Mouse (Mus musculus) adrenal gland, adult 18-20 months (tissue): ENCODE results near the gene Slc22a23. TPM values are rescaled to one million over a fixed set of nuclear protein-coding genes. Genes with fewer than 3 reads are reported as not detected.

Source experiments
- DNase-seq, 2 experiments: peaks; one replicate each; pipeline ENCODE4 v3.0.0; 2021 to 2022; ENCODE audit warnings: low spot score in 2 of 2
- total RNA-seq, 2 experiments: library from RNA; stranded (reverse); gene quantifications; 1 replicate in 1 of 2; 2 replicates in 1 of 2; pipeline ENCODE4 v1.2.3; 2021

Gene Slc22a23
- total RNA-seq, 2 experiments from 2014 or later, result 7.1 to 10.3 TPM

DNA sequence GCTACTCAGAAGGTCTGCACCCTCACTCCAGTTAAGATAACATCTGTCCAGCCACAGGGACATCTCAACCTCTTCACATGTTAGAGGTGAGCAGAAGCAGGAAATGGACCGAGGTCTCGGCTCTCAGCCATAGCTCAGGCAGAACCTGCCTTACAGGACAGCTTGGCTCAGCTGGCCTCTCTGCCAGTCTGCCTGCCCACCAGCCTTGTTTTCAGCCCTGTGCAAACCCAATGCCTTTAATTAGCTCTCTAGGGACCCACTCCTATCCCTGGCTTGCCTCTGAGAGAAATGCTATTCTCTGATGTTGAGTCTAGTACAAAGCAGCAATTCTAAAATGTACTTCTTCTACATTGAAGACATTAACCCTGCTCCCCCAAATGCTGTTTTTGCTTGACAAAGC lies 73.3 kb downstream of the Slc22a23 start:
- no peak for DNase-seq

DNA sequence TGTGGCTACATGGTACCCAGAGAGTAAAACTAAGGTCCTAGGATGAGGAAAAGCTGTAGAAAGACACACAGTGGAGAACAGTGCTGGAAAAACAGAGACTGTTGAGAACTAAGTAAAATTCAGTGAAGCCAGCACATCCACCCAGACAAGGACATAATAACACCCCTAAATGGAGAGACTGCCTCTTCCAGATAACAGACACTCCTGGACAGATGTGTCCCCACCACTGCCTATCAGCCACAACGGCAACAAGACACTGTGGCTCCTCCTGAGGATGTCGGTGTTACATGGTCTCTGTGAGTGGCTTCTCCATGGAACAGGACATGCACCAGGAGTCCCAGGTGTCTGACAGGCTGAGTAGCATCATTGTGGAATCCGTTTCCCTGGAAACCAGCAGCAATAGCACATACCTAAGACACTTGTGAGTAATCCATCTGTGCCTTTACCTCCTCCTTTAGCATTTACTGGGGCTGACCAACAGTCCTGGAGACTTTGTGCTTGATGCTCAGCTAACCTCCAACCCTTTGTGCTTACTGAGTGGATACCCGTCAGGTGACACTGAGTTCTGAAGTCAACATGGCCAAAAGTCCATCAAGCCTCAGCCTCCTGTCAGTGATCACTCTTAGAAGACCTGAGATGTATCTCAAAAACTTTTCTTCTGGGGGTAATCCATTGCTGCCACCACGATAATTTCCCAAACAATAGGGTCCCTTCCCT lies 73.9 kb downstream of the Slc22a23 start:
- DNase-seq, result no peak

DNA sequence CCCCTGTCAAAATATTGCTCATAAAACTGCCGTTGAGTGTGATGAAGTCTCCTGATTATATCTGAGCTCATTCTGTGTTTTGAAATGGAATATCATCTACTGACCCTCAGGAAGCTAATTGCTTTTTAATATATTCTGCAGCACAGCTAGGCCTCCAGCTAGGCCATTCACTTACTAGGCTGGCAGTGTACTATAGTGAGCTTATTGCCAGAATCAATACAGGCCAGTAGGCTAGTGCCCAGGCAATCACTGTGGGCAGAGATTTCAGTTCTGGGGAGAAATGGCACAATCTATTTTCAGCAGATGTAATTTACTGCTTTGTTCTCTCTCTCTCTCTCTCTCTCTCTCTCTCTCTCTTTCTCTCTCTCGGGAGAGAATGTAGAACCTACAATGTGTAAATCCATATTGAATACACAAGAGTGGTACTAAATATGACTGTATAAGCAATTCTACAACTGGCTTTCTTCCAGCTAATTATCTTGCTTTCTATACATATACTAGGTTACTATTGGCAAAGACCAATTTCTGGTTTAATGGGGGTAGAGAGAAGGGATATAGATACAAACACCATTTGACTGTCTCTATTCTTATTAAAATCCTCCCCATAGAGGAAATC lies 75.5 kb downstream of the Slc22a23 start:
- no peak for DNase-seq

DNA sequence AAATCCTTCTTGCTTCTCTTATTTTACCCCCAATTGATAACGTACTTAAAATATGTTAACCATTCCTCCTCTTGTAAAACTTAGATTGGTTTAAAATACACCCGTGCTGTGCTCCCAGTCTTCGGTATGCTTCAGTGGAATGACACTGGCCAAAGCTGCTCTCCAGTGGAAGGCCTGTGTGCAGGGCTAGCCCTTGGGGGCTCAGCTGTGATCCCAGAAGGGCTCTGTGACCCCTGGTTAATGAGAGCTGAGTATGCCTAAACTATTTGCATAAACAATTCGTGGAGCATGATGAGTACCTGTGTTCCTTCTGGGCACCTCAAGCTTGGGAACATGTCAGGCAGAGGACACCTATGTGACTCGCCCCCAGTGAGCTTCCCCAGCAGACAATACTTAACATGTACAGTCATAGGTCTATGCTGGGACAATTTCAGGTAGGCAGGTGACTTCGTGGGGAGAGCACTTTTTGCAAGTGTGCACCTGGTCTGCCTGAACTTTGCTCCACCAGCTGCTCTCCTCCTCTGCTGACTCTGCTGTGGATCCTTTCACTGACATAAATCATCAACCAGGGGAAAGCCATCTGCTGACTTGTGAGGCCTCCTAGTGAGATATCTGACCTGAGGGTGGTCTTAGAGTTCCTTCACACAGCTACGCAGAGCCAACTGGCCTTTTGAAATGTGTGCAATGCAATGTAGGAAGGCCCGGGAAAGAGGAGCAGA lies 77.9 kb downstream of the Slc22a23 start:
- DNase-seq, result no peak

DNA sequence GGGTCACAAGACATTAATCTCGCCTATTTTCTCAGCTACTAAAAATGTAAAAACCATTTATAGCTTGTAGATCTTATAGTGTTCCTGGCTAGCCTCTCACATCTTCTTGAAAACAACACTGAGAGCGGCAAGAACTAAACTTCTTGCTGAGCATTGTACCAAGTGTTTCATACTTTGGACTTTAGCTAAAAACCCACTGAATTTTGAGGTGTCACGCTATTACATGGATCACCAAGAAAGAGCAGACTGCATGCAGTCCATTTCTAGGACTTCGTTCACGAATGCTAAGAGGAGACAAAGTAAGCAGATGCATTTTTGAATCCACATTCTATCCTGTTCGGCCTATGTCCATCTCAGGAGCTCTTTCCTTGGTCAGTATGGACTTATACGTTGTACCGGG lies 78.9 kb downstream of the Slc22a23 start:
- DNase-seq, result no peak

DNA sequence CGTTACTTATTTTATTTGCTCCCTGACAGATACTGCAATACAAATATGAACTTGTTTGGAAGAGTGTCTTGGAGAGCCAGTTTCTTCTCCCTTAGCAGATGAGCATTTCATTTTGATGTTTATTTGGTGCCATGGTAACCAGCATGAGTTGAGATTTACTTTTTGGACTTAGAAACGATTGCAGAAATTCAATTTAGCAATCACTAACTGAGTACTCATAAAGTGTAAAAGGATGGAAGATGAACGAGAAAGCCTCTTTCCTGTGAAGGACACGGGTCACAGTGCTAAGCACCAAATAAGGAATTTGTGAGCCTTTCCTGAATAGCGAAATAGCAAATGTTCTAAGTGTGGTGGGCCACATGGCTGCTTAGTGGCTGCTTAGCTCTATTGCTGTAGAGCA lies 79.4 kb downstream of the Slc22a23 start:
- no peak for DNase-seq

DNA sequence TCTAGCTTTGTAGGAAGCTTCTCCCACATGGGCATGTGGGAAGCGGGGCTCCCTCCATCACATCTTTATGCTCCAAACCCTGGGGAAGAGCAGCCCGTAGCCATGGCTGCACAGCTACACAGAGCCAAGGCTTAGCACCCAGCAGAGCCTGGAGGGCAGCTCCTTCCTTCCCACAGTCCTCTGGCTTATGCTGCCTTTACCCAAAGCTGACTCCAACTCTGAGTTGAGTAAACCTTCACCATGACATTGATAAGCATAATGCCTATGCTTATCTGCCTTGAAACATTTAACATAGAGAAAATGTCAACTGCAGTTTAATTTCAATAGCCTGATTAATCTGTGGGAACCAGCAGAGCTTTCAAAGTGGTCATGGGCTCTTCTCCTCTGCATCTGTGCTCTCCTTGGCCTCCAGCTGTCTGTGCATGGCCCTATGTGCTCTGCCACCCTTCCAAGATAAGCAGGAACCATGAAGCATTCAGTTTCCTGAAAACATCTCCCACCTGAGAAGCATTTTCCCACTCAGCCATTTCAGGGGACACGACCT lies 79.9 kb downstream of the Slc22a23 start:
- no peak for DNase-seq

DNA sequence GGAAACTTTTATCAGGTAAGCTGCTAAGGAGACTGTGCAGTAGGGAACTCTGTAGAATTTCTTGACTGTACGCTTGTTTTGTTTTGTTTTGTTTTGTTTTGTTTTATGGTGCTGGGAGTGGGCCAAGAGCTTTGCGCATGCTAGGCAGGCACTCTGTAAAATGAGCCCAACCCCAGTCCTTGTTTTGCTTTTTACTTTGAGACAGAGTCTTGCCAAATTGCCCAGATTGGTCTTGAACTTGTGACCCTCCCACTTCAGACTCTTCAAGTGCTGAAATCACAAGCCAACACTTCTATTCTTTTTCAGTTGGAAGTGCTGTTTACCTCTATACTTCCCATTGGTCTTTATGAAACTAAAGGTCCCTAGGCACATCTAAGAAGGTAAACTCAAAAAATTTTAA lies 80.5 kb downstream of the Slc22a23 start:
- no peak for DNase-seq

DNA sequence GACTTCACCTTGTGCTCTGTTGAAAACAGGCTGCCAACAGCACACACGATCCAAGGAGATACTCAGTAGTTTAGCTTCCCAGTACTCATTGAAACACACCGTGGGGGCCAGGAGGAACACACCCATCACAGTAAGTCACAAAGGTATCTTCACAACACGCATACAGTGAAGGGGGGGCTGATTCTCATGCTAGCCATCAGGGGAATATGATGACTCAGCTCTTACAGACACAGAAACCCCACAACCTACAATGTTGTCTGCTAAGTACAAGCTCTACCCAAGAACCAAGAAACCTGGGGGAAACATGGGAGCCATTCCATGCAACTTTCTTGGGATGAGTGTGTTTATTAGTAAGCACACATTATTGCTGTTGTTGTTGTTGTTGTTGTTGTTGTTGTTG lies 86.2 kb downstream of the Slc22a23 start:
- DNase-seq, result no peak

DNA sequence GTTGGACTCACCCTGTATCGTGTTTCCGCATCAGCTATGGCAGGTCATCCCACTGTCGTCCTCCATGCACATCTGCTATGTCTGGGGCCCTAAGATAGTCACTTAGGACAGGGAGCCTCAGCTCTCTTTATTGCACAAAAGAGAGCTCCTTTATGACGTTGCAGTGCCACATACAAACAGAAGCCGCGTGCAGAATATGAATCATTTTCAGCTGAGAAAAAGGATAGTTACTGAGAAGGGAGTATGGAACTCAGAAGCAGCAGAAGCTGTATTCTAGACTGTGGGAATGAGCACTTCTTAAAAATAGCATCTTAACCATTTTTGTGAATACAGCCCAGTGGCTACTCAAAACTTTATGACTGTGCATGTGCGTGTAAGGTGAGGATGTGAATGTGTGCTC lies 87.8 kb downstream of the Slc22a23 start:
- no peak for DNase-seq

DNA sequence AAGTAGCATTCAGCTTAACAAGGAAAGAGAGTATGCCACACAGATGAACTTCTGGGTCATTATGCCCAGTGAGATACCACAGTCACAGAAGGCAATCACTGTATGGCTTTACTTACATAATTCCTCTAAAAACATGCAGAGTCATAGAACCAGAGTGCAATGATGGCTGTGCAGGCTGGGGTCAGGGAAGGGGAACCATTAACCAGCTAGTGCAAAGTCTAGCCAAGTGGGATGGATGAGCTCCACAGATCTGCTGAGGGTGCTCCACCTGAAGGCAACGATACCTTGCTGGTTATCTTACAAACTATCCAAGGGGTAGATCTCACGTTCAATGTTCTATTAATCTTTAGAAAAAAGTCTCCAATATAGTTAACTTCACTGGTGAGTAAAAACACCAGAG lies 88.3 kb downstream of the Slc22a23 start:
- DNase-seq, result no peak

DNA sequence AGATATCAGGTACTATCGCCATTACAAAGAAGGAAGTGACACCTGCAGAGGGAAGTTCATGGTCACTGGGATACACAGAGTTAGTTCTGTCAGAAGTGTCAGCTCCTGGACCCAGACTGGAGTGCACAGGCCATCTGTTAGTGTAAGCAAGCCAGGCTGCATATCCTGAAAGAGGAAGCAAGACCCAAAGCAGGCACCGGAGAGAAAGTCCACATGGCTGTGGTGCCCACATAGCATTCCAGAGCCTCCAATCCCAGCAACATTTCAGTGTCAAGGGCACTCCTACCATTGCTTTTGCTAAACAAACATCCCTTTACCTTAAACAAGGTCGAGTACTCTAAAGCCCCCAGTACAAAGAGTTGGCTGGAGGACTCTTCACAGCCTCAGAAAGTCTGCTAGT lies 89.7 kb downstream of the Slc22a23 start:
- no peak for DNase-seq

DNA sequence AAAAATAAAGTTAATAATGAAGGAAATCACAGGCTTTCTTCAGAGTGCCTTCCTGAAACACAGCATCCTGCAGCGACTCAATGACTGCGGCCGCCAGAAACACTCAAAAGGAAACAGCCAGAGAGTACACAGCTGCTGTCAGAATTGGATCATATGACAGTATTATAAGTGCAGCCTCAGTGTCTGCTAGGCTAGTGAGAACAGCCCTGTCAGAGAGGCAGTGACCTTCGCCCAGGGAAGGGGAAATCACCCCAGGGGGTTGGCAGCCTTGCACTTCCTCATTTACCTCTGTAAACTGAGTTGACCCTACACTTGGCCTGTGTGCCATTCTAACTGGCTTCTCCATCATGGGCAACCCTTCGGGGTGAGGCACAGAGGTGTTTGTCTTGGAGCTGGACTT lies 90.3 kb downstream of the Slc22a23 start:
- no peak for DNase-seq

DNA sequence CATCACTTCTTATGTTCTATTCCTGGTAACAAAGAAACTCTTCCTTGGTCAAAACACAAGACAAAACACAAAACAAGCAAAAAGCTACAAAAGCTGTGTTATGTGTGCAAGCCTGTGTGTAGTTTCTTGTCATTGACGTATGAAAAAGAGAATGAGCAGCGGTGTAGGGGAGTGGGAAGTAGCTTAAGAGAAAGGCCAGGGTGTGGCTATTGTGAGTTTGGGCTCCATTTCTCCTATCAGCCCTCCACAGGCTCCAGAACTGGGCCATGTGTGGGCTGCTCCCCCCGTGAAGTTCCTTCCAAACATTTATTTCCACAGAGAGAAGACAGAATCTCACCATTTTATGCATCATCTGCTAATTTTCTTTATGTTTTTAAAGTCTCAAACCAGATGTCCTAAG lies 91.2 kb downstream of the Slc22a23 start:
- no peak for DNase-seq

DNA sequence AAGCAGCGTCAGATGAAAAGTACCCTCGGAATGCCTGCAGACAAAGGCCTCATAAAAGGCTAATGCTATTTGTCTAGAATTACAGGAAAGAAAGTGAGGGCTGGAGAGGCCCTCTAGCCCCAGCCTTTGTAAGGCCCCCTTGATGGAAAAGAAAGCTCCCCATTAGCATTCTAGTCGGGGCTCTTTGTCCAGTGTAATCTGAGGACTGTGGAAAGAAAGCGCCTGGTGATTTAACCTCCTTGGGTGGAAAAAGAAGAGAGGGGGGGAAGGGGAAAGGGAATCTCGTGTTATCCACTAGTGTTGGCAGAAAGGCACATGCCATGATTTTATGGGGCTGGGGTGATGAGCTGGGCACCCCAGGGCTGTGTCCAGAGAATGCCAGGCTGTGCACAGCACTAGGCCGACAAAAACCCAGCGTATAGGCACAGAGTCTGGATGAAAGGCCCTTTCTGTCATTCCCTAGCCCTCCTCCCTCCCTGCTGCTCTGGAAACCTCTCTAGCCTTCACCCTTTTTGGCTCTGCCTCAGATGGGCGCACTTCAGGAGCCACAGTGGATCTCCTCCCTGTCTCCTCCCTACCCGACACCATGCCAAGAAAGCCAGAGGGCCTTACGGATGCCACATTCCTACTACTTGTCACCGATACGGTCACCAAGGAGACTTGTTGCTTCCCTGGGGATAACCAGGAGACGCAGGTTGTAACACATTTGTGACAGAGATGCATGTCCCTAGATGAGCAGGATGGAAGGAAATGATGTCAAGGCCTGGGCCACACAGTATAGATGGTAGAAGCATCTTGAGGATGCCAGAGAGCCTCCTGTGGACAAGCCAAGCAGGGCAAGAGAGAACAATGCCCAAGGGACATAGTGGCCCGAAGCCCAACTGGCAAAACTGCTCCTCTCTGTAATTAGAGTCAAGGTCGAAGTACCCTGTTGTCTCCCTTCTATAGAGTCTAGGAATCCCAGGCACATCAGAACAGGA lies 95.8 kb downstream of the Slc22a23 start:
- peak in 1 of 2 experiments; percentile 26 for DNase-seq

DNA sequence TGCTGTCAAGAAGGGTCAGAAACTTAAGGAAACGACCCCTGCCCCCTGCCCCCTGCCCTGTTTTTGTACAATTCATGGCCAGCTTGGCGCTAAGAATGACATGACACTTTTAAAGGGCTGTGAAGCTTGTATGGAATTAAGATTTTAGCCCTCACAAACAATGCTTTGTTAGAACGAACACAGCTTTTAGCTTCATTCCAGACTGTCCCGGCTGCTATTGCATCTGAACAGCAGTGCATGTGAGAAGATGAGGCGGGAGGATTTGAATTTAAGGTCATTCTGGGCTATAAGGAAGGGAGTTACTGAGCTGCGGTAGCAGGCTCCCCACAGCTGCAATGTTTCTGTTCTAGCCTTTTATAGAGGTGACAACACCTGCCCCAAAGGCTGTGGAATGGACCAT lies 96.9 kb downstream of the Slc22a23 start:
- DNase-seq, result no peak

DNA sequence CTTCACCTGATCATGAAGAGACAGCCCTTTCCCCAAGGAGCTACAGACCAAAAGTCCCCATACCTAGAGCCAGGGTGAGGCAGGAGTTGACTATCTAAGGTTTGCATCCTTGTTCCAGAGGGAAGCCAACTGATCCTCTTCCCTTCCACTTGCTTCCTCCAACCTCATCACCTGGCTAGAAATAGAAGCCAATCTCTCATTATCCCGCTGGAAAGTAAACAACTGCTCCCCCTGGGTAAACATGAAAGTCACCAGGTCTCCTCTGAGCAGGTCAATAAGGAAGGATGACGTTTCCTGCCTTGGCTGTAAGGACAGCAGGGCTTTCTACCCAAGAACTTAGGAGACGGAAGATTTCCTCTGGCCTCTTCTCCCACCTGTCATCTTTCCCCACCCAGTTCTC lies 98.2 kb downstream of the Slc22a23 start:
- no peak for DNase-seq

DNA sequence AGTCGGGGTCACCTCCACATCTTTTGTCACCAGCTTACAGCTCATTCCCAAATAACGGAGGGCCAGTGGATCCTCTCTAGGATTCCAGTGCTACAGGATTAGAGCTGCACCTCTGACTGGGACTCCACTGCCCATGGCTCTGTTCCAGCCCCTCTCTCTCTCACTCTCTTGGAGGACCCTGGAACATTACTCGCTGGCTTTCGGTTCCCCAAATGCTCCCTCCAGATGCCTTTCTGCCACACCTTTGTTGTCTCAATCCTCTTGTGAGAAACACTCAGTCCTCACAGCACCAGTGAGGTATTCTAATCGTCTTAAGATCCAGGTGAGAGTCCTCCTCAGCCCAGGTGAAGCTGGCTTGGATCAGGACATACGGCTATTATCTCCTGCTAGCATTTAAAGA lies 99.8 kb downstream of the Slc22a23 start:
- DNase-seq, result no peak

DNA sequence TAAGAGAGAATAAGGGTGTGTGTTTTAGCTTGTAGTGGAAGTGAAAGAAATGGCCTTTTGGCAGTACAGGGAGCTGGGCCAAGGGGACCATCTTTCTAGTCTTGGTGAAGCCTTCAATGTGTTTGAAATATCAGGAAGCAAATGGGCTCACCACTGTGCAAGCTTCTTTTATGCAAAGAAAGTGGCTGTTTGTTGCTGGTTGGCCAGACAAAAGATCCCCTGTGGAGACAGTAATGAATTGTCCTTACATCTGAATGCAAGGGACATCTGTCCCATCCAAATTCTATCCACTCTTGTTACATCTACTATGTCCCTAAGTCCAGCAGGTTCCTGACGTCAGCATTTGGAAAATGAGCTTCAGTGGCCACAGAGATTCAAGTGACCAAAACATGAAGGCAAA lies 100.8 kb downstream of the Slc22a23 start:
- DNase-seq, result no peak

DNA sequence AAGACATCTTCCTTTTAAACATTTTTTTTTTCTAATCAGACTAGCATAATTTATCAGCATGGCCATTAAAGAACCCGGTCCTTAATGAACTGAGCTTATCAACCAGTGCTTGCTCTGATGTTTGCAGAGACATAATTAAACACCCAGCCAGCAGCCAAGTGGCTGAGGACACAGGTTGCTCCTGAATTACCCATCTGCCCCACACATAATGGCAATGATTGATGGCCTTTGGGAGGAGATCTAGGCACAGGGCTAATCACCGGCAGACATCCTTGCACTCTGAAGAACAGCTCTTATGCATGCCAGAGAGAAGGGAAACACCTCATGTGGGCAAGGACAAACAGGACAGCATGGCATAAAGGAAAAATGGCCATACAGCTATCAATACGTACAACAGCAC lies 102.8 kb downstream of the Slc22a23 start:
- no peak for DNase-seq

DNA sequence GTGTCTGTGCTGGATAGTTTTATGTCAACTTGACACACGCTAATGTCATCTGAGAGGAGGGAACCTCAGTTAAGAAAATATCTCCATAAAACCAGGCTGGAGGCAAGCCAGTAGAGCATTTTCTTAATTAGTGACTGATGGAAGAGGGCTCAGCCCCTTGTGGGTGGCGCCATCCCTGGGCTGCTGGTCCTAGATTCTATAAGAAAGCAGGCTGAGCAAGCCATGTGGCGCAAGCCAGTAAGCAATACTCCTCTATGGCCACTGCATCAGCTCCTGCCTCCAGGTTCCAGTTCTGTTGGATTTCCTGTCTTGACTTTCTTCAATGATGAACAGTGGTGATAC lies 104.9 kb downstream of the Slc22a23 start:
- DNase-seq, result no peak
